Mouse (Mus musculus) myocyte (in vitro differentiated cells): ENCODE measurements around the gene Armh1. TPM values are rescaled to one million over a fixed set of nuclear protein-coding genes. Genes with fewer than 3 reads are reported as not detected.
A peak's percentile ranks its signal among the peaks of the same experiment; 100 is the strongest.

Experiments used
- H3K27me3 ChIP-seq: one replicate; pipeline ENCODE4 v1.6.1; 2011; ENCODE audit not compliant: control insufficient read depth, insufficient read depth, insufficient read length
- H3K36me3 ChIP-seq: one replicate; pipeline ENCODE4 v1.6.1; 2011; ENCODE audit not compliant: control insufficient read depth, insufficient read depth
- H3K4me2 ChIP-seq: one replicate; pipeline ENCODE4 v1.6.1; 2011; ENCODE audit warnings: low read depth, control low read depth
- H3K4me3 ChIP-seq: one replicate; pipeline ENCODE4 v1.5.1; 2011; ENCODE audit warnings: mild to moderate bottlenecking, control low read depth, moderate library complexity
- H3K79me2 ChIP-seq: one replicate; pipeline ENCODE4 v1.6.1; 2011; ENCODE audit not compliant: control insufficient read depth, insufficient read depth
- H3ac ChIP-seq: one replicate; pipeline ENCODE4 v1.6.1; 2011; ENCODE audit not compliant: control insufficient read depth, insufficient read length
- CEBPB ChIP-seq: IDR thresholded peaks from 2 replicates; pipeline ENCODE4 v1.6.1; 2011; ENCODE audit warnings: mild to moderate bottlenecking, moderate library complexity; ENCODE audit not compliant: poor library complexity, insufficient read depth, severe bottlenecking
- E2F4 ChIP-seq: IDR thresholded peaks from one replicate; pipeline ENCODE4 v1.6.1; 2011; ENCODE audit warnings: mild to moderate bottlenecking, control low read depth, moderate library complexity; ENCODE audit not compliant: insufficient read depth
- MAX ChIP-seq: IDR thresholded peaks from one replicate; pipeline ENCODE4 v1.6.1; 2011; ENCODE audit warnings: low read depth, mild to moderate bottlenecking, control low read depth
- MYOD1 ChIP-seq, 3 experiments: IDR thresholded peaks; one replicate each; pipeline ENCODE4 v1.6.1; 2011; ENCODE audit warnings: control low read depth in 2 of 3, low read depth in 2 of 3, mild to moderate bottlenecking in 2 of 3, moderate library complexity in 1 of 3; ENCODE audit not compliant: insufficient read length in 2 of 3, control insufficient read depth in 1 of 3
- MYOG ChIP-seq, 3 experiments: IDR thresholded peaks; one replicate each; pipeline ENCODE4 v1.6.1; 2011; ENCODE audit warnings: control low read depth in 2 of 3, low read depth in 2 of 3, mild to moderate bottlenecking in 2 of 3; ENCODE audit not compliant: insufficient read length in 2 of 3, control insufficient read depth in 1 of 3, insufficient read depth in 1 of 3
- POLR2A ChIP-seq: IDR thresholded peaks from one replicate; pipeline ENCODE4 v1.6.1; 2011; ENCODE audit warnings: low read depth, mild to moderate bottlenecking, control low read depth, moderate library complexity; ENCODE audit not compliant: insufficient read length
- POLR2AphosphoS2 ChIP-seq: IDR thresholded peaks from one replicate; pipeline ENCODE4 v1.6.1; 2011; ENCODE audit warnings: low read depth, control low read depth; ENCODE audit not compliant: insufficient read length
- REST ChIP-seq: IDR thresholded peaks from one replicate; pipeline ENCODE4 v1.6.1; 2011; ENCODE audit warnings: mild to moderate bottlenecking, control low read depth, moderate library complexity; ENCODE audit not compliant: insufficient read depth, insufficient read length
- SRF ChIP-seq: IDR thresholded peaks from one replicate; pipeline ENCODE4 v1.6.1; 2011; ENCODE audit warnings: low read depth; ENCODE audit not compliant: control insufficient read depth, insufficient read length
- TCF12 ChIP-seq: IDR thresholded peaks from one replicate; pipeline ENCODE4 v1.6.1; 2011; ENCODE audit warnings: mild to moderate bottlenecking, control low read depth; ENCODE audit not compliant: poor library complexity, insufficient read depth, severe bottlenecking
- TCF3 ChIP-seq: IDR thresholded peaks from one replicate; pipeline ENCODE4 v1.6.1; 2011; ENCODE audit warnings: low read depth, control low read depth; ENCODE audit not compliant: insufficient read length
- USF1 ChIP-seq: IDR thresholded peaks from one replicate; pipeline ENCODE4 v1.6.1; 2011; ENCODE audit warnings: low read depth, mild to moderate bottlenecking, control low read depth, moderate library complexity
- polyA plus RNA-seq: library from polyadenylated mRNA; unstranded; fragments of >200 nt; fragmentation: generic; extraction: Trizol; gene quantifications from one replicate; pipeline ENCODE4 v1.2.1, GENCODE M21; 2012; ENCODE audit warnings: missing spikeins

Armh1 gene
- polyA plus RNA-seq, 1 experiment: not detected

DNA sequence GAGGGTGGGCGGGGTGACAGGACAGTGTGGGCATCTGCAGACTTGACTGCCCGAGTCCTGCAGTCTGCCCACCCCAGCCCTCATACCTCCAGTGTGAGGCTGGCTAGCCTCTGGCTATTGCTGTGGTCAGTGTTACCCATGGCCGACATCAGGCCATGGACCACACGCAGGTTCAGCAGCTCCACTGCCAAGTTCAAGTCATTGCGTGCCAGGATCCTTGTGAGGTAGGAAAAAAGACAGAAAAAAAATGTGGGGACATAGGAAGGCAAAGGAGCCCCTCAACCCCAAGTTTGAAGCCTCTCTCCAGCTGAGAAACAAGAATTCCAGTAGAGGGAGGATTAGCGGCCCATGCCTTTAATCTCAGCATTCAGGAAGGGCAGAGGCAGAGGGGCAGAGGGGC lies 37.7 kb downstream of the Armh1 start:
- Histone ChIP-seq H3ac (no peak overlapping the region), H3K4me3 (no peak overlapping the region), H3K79me2 (no peaks in the 10 kb centered on the region), H3K27me3 (peaks cover 5% of the 10 kb centered on the region), H3K4me2 (no peak overlapping the region), H3K36me3 (no peaks in the 10 kb centered on the region)
- no peak for TF ChIP-seq POLR2A
- no peak for TF ChIP-seq TCF12
- no peak for TF ChIP-seq E2F4
- TF ChIP-seq SRF: no peak
- no peak for TF ChIP-seq TCF3
- TF ChIP-seq MYOD1 (IDR thresholded peaks at IDR 0.05; ENCODE audit: control insufficient read depth in 1 of 3, insufficient read length in 2 of 3, low read depth in 2 of 3): no peak
- TF ChIP-seq MAX: no peak
- no peak for TF ChIP-seq REST
- no peak for TF ChIP-seq MYOG (IDR thresholded peaks at IDR 0.05; ENCODE audit: control insufficient read depth in 1 of 3, insufficient read depth in 1 of 3, insufficient read length in 2 of 3, low read depth in 2 of 3)
- TF ChIP-seq CEBPB: no peak
- no peak for TF ChIP-seq POLR2AphosphoS2
- TF ChIP-seq USF1: no peak

DNA sequence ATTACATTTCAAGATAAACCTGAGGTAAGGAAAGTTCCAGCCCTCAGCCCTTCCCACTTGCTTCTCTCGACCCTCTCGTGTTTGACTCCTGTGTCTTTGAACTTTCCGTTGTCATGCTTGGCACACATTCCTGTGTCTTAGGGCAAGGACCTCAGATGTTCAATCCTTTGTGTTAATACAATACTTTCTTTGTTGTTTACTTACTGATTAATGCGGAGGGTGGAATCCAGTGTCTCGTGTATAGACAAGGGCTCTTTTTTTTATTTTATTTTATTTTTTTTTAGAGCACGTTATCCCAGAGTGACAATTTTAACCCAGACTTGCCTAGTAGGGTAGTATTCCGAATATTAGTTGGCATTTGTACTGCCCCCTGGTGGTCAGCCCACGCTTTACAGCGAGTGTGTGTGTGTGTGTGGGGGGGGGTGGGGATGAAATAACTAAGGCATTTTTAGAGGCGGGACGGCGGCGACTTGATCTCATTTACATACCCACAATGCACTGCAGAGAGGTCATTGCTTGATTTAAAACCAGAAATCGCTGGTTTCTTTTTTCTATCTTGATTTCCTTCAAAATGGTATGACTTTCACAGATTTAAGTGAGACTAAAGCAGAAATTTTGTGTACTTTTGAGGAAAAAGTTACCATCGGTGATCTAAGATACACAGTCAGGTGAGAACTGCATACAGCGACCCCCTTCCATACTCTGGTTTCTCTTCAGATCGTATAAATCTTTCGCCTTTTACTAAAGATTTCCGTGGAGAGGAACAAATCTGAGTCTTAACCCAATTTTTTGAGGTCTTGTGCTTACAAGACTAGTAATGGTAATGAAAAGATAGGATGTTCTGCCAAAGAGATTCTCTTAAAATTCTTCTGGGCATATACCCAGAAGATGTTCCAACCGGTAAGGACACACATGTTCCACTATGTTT lies 41.5 kb downstream of the Armh1 start:
- Histone ChIP-seq H3K36me3 (no peaks in the 10 kb centered on the region), H3K4me3 (no peak overlapping the region), H3K79me2 (no peaks in the 10 kb centered on the region), H3K4me2 (peak overlapping the region; percentile 59), H3ac (no peak overlapping the region), H3K27me3 (peaks cover 3% of the 10 kb centered on the region)
- TF ChIP-seq TCF3 (no peak), SRF (no peak), TCF12 (no peak), POLR2AphosphoS2 (no peak), USF1 (no peak), MYOD1 (IDR thresholded peaks at IDR 0.05; ENCODE audit: control insufficient read depth in 1 of 3, insufficient read length in 2 of 3, low read depth in 2 of 3) (no peak)

DNA sequence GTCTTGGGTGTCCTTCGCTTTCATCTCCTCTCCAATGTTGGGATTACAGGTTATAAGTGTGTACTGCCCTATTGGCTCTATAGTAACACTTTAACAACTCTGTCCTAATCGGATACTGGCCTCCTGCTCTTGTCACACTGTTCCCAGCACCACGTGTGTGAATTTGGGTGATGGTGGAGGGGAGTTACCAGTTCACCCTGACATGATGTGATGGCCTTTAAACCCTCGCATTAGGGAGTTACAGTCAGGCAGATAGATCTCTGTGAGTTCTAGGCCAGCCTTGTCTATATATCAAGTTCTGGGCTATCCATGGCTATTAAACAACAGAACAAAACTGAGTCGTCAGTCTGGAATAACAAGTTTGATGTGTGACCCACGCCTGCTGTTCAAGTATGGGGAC lies 42.3 kb downstream of the Armh1 start:
- no peaks in the 10 kb centered on the region for H3K27me3 ChIP-seq
- H3K4me2 ChIP-seq: no peak overlapping the region

DNA sequence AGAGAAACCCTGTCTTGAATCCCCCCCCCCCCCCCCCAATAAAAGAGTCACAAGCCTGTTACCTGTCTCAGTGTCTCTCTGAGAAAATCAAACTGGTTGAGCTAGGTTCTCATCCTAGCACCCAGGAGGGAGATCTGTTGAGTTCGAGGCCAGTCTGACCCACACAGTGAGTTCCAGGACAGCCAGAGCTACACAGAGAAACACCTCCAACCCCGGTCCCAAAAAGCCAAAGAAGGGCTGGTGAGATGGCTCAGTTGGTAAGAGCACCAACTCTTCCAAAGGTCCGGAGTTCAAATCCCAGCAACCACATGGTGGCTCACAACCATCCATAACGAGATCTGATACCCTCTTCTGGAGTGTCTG lies 49.0 kb downstream of the Armh1 start:
- Histone ChIP-seq H3K27me3 (no peaks in the 10 kb centered on the region), H3ac (no peak overlapping the region), H3K4me3 (no peak overlapping the region), H3K36me3 (no peaks in the 10 kb centered on the region), H3K79me2 (no peaks in the 10 kb centered on the region), H3K4me2 (peak overlapping the region; percentile 80)
- TF ChIP-seq MYOG (IDR thresholded peaks at IDR 0.05; ENCODE audit: control insufficient read depth in 1 of 3, insufficient read depth in 1 of 3, insufficient read length in 2 of 3, low read depth in 2 of 3) (no peak), MAX (no peak), REST (no peak), POLR2AphosphoS2 (no peak), POLR2A (no peak), USF1 (no peak), TCF12 (no peak)

More for the DNA sequence above, 42.3 kb downstream of the Armh1 start:
- no peak for TF ChIP-seq CEBPB
- no peak for TF ChIP-seq SRF
- TF ChIP-seq TCF3: no peak
- no peak for TF ChIP-seq MYOD1 (IDR thresholded peaks at IDR 0.05; ENCODE audit: control insufficient read depth in 1 of 3, insufficient read length in 2 of 3, low read depth in 2 of 3)
- no peak for TF ChIP-seq REST
- TF ChIP-seq MYOG (IDR thresholded peaks at IDR 0.05; ENCODE audit: control insufficient read depth in 1 of 3, insufficient read depth in 1 of 3, insufficient read length in 2 of 3, low read depth in 2 of 3): no peak
- TF ChIP-seq MAX: no peak
- no peak for TF ChIP-seq TCF12
- TF ChIP-seq POLR2A: no peak
- TF ChIP-seq E2F4: no peak
- TF ChIP-seq POLR2AphosphoS2: no peak
- no peak for TF ChIP-seq USF1
- no peak overlapping the region for H3ac ChIP-seq
- H3K4me3 ChIP-seq: no peak overlapping the region
- H3K36me3 ChIP-seq: no peaks in the 10 kb centered on the region
- H3K79me2 ChIP-seq: no peaks in the 10 kb centered on the region
